Mouse (Mus musculus) embryo, embryonic 11 days (tissue): ENCODE measurements around the gene Ccl8.

Experiments used
- DNase-seq: peaks from one replicate; pipeline ENCODE4 v3.0.0-alpha.2; 2015

Ccl8 gene

DNA sequence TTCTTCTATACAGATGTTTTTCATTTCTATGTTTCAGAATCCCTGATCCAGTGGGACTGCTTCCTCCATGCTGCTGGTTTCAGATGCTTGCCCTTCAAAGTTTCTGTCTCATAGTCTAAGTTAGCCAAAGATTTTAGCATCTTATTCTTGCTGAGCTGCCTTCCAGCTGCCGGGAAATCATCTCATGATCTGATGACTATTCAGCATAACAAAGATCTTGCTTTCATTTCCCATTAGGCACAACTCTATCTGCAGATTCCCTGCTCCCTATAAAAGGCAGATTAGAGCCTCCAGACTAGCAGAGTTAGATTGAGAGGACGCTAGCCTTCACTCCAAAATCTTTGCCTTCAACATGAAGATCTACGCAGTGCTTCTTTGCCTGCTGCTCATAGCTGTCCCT, at the start of gene Ccl8:
Gene Ccl8 (plus strand): TSS at position 301 of the 400 bp plus-strand sequence.
- DNase-seq: no peak

DNA sequence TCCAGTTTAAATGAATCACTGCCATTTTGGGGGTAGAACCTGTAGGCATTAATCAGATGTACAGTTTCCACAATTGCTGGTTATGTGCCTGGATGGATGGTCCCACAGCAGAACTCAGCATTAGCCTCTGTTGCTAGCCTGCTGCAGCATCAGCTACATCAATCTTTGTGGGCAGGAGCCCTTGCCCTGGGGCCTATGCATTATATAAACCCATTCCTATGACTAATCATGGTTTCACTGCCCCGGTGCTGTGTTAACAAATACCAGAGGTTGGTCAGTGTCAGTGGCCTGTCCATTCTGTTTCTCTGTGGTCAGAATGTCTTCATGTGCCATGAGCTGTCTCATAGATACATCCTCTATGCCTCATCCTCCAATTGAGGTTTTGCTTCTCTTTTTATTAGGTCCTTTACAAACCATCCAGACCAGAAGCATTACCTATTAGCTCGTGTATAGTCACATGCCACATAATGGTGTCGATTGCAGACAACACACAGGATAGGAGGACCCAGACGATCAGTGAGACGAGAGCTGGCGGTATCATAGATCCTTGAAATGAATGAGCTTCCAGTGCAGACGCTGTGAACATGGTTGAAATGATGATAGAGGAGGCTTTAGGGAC, 47.9 kb upstream of the Ccl8 start:
- DNase-seq: no peak

DNA sequence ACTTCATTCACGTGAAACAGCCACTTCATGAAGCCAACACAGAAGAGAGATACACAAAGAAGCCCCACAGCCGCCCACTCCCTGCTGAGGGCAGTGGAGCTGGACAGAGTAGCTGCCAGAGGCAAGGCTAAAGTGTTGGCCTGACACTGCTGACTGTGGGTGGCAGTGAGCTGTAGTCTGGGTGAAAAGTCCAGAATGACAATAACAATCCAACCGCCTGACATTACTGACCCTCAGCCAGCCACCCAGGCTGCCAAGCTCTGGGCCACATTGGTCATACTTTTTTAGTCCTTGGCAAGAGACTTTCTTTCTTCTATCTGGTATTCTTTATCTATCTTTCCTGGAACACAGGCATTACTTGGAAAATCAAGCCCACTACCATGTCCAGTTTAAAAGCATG, 43.9 kb upstream of the Ccl8 start:
- no peak for DNase-seq

DNA sequence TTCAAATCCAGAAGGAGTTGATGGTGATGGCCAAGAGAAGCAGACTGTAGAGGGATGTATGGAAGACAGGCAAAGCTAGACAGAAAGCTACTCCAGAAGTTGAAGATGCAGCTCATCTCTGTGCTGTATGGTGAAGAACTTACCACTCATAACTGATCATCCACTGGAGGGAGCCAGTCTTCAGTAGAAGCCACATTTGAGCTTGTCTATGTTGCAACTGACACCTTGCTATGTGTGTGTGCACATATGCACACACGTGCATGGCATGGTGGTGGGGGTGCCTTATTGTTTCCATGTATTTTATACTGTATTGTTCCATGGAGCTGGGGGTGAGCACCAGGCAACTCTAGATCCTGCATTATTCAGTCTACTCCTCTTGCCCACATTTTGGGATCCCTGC, 42.6 kb upstream of the Ccl8 start:
- no peak for DNase-seq

DNA sequence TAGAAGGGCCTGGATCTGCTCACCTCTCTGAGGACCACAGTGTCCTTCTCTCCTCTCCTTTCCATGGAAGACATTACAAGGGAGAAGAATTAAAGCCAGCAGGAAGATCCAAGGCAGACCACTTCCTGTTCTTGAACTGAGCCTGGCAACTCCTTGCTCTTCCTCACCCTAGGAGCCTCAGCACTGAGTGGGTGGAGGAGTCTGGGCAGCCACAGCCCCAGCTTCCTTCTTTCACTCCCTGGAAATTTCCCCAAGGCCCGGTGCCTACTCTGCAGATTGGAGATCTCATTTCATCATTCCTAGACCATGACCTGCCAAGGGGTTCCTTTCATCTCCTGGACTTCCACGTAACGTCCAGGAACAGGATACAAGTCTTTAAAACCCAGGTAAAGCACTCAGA, 42.0 kb upstream of the Ccl8 start:
- no peak for DNase-seq

DNA sequence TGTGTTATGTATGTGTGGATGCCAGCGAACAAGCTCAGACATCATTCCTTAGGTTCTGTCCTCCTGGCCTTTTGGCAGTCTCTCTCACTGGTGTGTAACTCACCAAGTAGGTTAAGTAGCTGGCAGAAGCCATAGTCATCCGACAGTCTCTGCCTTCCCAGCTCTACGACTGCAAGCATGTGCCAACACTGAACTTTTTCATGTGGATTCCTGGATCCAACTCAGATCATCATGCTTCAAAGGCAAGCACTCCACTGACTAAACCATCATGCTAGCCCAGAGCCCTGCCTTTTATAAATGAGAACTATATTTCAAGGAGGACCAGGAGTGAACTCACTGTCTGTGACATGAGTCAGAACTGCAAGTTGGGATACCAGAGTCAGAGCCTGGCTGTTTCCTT, 41.3 kb upstream of the Ccl8 start:
- DNase-seq: no peak

DNA sequence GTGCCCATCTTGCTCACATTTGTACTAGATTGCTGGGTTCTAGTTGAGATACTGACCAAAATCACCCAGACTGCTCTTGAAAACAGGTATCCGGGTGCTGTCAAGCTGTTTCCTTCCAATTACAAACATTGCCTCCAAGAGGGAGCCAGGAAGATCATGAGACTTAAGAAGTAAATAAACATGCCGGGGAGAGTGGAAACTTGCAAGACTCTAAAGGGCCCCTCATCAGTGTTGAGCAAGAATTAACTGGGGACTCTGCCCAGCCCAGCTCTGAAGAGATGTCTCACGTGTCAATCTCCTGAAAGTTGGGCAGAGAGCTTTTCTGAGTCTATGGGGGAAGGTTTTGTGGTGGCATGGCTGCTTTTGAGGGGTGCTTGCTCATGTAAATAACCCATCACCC, 38.0 kb upstream of the Ccl8 start:
- no peak for DNase-seq

DNA sequence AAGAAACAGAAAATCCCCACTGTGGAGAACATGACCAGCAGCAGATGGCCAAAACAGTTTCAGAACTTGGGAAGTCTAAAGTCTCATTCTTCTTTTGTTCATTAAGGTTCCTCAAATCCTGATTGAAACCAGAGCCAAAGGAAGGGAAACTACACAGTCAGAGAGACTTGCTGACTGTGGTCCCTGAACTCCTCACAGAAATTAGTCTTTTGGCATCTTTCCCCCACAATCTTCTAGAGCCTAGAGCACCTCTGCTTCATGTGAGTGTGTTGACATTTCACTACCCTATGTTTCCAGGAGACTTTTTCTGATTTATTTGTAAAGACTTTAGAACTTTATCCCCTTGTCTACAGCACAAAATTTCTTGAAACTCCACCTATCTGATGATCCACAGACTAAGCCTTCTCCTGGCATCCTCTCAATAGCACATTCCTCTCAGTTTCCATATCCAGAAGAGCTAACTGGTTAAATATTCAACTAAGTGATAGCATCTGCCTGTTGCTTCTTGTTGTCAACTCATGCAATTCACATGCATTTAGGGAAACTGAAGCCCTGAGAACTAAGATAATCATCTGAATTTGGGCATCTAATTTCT, 36.8 kb upstream of the Ccl8 start:
- no peak for DNase-seq

DNA sequence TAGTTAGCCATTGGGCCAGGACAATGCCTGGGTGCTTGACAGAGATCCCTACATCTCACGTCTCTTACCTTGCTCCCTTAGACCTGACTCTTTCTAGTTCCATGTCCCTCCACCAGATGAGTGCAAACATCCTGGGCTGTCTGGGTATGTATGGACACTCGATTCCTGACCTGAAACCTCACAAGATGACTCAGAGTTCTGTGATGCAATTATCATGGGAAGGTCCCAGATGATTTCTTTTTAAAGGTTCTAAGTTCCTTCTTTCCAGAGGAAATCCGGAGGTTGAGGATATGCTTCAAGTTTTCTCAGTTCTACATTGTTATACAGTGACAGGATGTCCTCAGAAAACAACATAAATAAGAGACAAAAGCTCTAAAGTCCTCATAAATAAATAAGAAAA, 34.1 kb upstream of the Ccl8 start:
- no peak for DNase-seq

DNA sequence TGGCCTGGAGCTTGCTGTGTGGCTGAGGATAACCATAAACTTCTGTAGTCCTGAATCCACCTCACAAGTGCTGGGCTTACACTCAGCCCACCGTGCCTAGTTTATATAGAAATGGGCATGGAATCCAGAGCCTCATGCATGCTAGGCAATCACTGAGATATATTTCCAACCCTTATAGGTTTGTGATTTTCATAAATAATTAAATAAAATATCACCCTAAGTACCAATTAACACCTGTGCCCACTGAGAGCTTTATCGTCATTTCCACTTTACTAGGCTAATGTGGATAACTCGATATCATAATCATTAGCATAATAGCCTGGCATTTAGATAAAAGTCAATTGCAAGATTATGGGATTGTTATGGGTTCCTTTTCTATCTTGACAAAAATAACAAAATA, 30.6 kb upstream of the Ccl8 start:
- DNase-seq: no peak

DNA sequence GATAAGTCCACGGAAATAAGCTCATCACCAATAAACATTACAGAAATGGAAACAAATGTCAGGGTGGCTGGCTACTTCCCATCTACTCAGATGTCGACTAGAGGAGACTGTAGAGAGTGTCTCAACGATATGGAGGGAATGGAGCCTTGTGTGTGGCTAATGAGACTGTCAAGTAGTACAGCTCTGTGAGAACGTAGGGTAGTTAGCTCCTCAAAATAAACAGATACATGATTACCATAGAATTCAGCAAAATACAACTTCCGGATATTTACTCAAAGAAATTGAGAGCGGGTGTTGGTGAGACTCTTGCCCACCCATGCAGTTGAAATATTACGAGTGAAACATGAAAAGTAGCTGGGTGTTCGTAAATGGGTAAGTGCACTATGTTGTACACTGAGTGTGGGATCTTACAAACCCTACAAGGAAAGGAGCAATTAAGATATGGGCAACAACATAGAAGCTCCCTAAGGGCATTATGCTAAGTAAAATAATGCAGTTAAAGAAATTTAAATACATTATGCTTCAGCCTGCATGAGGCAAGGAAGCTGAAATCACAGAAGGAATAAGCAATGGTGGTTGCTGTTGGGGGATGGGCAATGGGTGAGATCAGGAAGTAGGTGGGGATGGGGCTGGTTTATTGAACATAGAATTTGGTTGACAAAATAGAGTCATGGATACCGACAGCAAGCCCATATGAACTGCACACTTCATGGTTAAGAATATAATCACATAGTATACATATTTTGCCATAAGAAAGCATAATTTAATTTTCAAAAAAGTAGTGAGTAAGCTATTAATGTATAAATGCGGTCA, 15.3 kb upstream of the Ccl8 start:
- no peak for DNase-seq

DNA sequence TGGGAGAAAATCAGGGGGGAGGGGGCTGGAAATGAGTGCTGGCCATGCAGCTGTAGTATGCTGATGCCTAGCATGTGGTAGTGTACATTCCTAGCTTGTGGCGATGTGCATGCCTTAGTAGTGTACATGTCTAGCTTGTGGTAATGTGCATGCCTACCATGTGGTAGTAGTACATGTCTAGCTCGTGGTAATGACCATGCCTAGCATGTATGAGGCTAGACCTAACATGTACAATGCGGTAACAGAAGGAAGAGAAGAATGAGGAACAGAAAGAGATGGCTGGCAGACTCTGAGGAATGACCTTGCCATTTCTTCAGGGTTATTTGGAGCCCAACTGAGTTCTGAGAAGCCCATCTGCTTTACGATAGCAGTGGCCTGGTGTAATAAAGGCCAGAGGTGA, 13.9 kb upstream of the Ccl8 start:
- no peak for DNase-seq

DNA sequence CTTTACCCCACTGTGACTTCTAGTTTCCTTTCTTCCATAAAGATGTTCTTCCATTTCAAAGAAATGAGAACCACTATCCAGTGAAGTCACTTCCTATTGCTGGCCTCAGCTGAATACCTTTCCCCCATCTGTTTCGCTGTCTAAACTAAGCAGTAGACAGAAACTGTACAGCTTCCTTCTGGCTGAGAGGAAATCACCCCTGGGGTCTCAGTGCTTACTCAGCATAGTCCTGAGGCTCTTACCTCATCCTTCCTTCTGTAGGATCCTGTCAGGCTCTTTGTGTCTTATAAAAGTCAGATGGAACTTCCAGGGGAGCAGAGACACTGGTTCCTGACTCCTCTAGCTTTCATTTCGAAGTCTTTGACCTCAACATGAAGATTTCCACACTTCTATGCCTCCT, 13.5 kb upstream of the Ccl8 start, which contains the start of gene Ccl12:
Gene Ccl12 (plus strand): TSS at position 317 of the 400 bp plus-strand sequence.
- DNase-seq: no peak

DNA sequence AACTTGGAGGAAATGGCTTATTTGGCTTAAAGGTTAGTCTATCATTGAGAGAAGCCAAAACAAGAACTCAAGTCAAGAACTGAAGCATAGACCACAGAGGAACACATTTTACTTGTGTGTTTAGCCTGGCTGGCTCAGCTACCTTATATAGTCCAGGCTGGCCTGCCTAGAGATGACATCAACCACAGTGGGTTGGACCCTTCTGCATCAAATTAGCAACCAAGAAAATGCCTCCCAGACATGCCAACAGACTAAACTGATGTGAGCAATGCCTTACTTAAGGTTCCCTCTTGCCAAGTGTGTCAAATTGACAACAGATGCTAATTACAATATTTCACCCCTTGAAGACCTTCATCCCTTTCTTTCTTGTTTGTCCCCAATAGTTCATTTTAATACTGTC, 5.4 kb upstream of the Ccl8 start:
- DNase-seq: no peak

DNA sequence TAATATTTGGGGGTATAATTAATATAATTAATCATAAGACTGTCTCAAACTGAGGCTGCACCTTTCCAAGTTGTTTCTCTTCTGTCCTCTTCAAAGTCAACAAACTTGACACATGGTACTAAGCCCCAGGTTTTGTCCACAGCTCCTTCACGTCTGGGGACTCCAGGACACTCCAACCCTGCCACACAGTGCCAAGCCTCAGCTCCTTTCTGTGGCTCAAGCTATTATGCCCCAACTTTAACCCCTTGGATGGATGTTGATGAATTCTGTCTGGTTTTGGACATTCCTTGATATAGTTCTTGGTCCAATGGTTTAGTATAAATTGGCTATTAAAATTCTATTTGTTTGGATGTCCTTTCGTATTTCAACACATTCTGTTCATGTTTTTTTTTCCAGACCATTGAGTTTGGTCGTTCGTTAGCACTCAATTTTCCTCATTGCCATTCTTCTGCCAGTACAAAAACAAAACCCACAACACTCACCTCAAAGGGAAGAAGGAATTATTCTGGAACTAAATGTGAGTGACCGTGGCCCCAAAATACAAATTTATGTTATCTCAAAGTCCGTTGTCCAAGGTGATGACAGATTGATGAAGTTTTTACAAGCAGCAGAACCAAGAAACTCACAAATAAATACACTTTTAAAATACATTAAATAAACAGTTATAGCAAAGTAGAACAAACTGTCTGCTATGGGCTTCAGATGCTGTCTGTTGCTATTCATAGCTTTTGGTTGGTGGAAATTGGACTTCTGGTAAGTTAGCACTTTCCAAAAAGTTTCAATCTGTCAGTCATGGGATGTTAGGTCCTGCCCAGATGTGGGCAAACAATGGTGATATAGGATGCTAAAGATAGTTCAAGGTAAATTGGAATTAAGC, 4.4 kb upstream of the Ccl8 start:
- DNase-seq: no peak

DNA sequence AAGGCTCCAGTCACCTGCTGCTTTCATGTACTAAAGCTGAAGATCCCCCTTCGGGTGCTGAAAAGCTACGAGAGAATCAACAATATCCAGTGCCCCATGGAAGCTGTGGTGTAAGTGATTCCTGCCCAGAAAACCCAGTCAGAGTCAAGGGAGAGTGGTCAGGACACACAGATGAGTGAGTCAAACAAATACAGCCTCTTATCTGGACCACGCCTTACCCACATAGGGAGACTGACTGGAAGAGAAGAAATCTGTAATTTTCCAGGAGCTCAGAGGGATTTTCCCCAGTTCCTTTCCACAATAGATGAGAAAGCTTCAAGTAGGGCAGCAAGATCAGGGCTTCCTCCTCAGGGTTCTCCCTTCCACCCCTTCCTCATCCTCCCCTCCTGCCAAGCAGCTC, 1.1 kb downstream of the Ccl8 start:
- DNase-seq: no peak

DNA sequence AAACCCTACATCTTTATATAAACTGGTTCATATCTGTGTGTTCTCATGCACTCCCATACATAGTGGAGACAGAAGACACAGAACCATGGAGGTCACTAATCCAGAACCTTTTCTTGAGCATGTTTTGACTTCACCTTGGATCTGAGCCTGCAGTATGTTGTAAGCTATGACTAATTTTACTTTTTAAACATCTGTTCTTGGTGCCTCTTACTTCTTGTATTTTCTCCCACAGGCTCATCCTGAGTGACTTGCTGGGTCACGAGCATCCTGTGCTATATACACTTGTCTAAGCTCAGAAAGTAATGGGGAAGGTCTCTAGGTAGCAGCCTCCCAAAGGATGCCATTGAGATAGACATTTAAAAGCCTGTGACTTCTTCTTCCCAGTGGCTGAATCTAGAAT, 18.0 kb downstream of the Ccl8 start:
- no peak for DNase-seq

DNA sequence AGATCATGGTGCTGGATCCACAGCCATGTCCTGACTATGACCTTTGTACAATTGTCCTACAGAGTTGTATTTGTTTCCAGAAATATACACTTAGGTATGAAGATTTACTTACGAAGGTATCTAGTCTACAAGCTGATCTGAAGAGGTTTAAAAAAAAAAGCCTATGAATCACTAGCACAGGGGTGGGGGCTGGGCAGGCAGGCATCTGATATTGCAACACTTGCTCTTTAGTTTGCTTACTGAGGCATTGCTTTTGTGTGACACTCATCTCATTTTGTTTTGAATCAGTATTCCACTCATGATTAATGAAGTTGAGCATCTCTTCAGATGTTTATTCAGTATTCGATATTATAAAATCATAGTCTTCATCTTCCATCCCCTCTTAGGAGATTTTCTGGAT, 21.2 kb downstream of the Ccl8 start:
- DNase-seq: no peak

DNA sequence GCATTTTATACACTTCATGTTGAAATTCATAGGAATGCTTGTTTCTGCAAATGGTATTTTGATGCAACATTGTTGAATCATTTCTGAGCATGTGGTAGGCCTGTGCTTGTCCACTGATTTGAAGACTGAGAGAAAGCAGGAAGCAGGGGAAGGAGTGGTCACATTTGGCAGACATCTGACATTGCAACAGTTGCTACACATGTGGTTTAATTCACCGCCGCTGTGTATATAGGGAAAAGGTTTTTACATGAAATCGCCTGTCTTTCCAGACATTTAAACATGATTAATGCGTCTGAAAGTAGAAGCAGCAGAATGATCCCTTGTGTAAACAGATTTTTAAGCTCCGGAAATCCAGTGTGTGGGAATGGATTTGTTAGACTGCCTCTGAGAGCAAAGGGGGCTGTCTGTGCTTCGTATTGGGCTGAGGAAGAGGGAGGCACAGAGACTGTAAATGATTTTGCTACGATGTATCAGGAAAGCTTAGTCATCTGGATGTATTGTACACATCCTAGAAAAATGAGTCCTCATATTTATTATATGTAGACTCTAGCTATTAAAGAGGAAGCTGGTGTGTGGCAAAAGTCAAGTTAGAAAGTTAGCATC, 24.6 kb downstream of the Ccl8 start:
- peak; percentile 47 for DNase-seq

DNA sequence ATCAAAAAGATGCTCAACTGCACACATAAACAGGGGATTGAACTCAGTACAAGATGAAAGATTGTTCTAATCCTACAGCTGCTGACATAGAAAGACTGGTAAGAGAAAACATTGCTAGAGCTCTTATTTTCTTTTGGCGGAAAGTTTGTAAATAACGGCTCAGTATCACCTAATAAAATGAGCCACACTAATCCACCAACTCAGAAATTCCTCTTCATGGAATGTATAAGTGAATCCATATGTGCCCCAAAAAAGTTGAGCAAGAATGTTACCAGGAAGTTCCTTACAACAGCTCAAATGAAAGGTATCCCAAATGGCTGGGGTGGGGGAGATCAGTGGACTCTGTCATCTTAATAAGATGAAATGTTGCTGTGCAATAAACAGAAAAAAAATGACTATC, 44.1 kb downstream of the Ccl8 start:
- DNase-seq: no peak

DNA sequence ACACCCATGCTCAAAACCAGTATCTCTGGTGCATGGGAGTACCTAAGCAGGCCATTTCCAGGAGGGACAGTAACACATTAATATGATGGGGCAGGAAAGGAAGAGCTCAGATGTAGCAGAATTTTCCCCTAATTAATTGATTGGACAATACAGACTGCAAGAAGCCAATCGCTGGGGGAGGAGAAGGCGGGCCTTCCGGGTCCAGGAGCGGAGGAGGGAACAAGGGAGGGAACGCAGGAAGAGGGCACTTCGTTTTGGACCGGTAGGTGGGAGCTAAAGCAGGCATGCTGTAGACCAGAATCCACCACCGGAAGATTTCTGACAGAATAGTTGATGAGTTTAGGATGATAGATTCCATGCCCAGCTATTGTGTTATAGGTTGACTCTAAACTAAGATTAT, 48.3 kb downstream of the Ccl8 start:
- DNase-seq: no peak
